In genomic region chr4:12775524-12776216, GRCm38 (mm10) we compare ENCODE assay signal across 10 mouse cellular contexts.
DNase-seq lines count a peak whose midpoint lies in the region; ATAC-seq lines count a peak whose summit lies in the region.
"Had no signal": no experiment of that assay in that cellular context is flagged by ENCODE, and none has a peak within 500 bp of the region (broad histone marks: within the 10 kb centered on the region; RNA-seq: fewer than 3 reads in every experiment).

No protein-coding gene starts in this region.

- no peaks in the 10 kb centered on the region for H3K36me3 ChIP-seq in neural tube, embryonic 11.5 days (ENCODE audit: control insufficient read depth, insufficient read depth, low read length)
- no peaks in the 10 kb centered on the region for H3K36me3 ChIP-seq in neural tube, embryonic 15.5 days
- no peaks in the 10 kb centered on the region for H3K36me3 ChIP-seq in forebrain, embryonic 14.5 days (ENCODE audit: control insufficient read depth, insufficient read depth, low read length)
- H3K36me3 ChIP-seq in limb, embryonic 11.5 days (ENCODE audit: control insufficient read depth, insufficient read depth, low read length) = no peaks in the 10 kb centered on the region
- H3K36me3 ChIP-seq: G1E had no signal

- ATAC-seq in neural tube, embryonic 11.5 days (ENCODE audit: insufficient read depth, low FRiP score, low TSS enrichment) = no peak; the same call in 1 of the 2 replicates
- no peak for ATAC-seq in neural tube, embryonic 15.5 days (ENCODE audit: low FRiP score)
- peak; percentile 42 for ATAC-seq in forebrain, embryonic 14.5 days
- peak; percentile 76; the same call in 1 of the 2 replicates for ATAC-seq in limb, embryonic 11.5 days (ENCODE audit: insufficient number of reproducible peaks, low FRiP score, low TSS enrichment, low read depth)
- ATAC-seq: intestine, embryonic 16.5 days had no signal

- WGBS in neural tube, embryonic 11.5 days = 58% methylated on average over 3 of the region's 3 CpGs
- WGBS in neural tube, embryonic 15.5 days = 24% methylated on average over 3 of the region's 3 CpGs
- WGBS in forebrain, embryonic 14.5 days = 62% methylated on average over 3 of the region's 3 CpGs
- WGBS in limb, embryonic 11.5 days = 42% methylated on average over 3 of the region's 3 CpGs

- no peak overlapping the region for H3K27ac ChIP-seq in neural tube, embryonic 11.5 days (ENCODE audit: low read depth, low read length)
- H3K27ac ChIP-seq in neural tube, embryonic 15.5 days (replicated peaks) = no peak overlapping the region
- H3K27ac ChIP-seq in forebrain, embryonic 14.5 days (ENCODE audit: low read depth, low read length) = no peak overlapping the region
- no peak overlapping the region for H3K27ac ChIP-seq in limb, embryonic 11.5 days (replicated peaks; ENCODE audit: low read depth, low read length)

- H3K9me3 ChIP-seq in neural tube, embryonic 11.5 days (ENCODE audit: control insufficient read depth, low read length) = no peaks in the 10 kb centered on the region
- no peaks in the 10 kb centered on the region for H3K9me3 ChIP-seq in neural tube, embryonic 15.5 days (replicated peaks)
- H3K9me3 ChIP-seq in forebrain, embryonic 14.5 days (replicated peaks; ENCODE audit: control insufficient read depth, low read length) = no peaks in the 10 kb centered on the region
- H3K9me3 ChIP-seq in limb, embryonic 11.5 days (ENCODE audit: control insufficient read depth, low read length) = no peaks in the 10 kb centered on the region
- H3K9me3 ChIP-seq: G1E had no signal

- H3K4me1 ChIP-seq in neural tube, embryonic 11.5 days (ENCODE audit: control insufficient read depth, insufficient read depth, low read length) = no peaks in the 10 kb centered on the region
- H3K4me1 ChIP-seq in neural tube, embryonic 15.5 days = no peaks in the 10 kb centered on the region; the same call in 1 of the 2 replicates
- H3K4me1 ChIP-seq in forebrain, embryonic 14.5 days (ENCODE audit: control insufficient read depth, insufficient read depth, low read length) = peaks cover 9% of the 10 kb centered on the region; the same call in 1 of the 2 replicates
- no peaks in the 10 kb centered on the region for H3K4me1 ChIP-seq in limb, embryonic 11.5 days (ENCODE audit: control insufficient read depth, insufficient read depth, low read length)

- no peaks in the 10 kb centered on the region for H3K27me3 ChIP-seq in neural tube, embryonic 11.5 days (ENCODE audit: control insufficient read depth, insufficient read depth, low read length)
- no peaks in the 10 kb centered on the region for H3K27me3 ChIP-seq in neural tube, embryonic 15.5 days (replicated peaks)
- no peaks in the 10 kb centered on the region for H3K27me3 ChIP-seq in forebrain, embryonic 14.5 days (replicated peaks; ENCODE audit: control insufficient read depth, insufficient read depth, low read length)
- H3K27me3 ChIP-seq in limb, embryonic 11.5 days (ENCODE audit: control insufficient read depth, insufficient read depth, low read length) = no peaks in the 10 kb centered on the region

- H3K4me3 ChIP-seq in neural tube, embryonic 11.5 days (ENCODE audit: low read depth, low read length) = no peak overlapping the region
- H3K4me3 ChIP-seq in neural tube, embryonic 15.5 days (replicated peaks) = no peak overlapping the region
- H3K4me3 ChIP-seq in forebrain, embryonic 14.5 days (ENCODE audit: low read depth, low read length) = no peak overlapping the region
- H3K4me3 ChIP-seq in limb, embryonic 11.5 days (ENCODE audit: low read depth, low read length) = no peak overlapping the region

- no peak overlapping the region for H3K9ac ChIP-seq in neural tube, embryonic 11.5 days (ENCODE audit: low read length)
- no peak overlapping the region for H3K9ac ChIP-seq in neural tube, embryonic 15.5 days (replicated peaks)
- H3K9ac ChIP-seq in forebrain, embryonic 14.5 days (ENCODE audit: low read length) = no peak overlapping the region
- H3K9ac ChIP-seq in limb, embryonic 11.5 days (ENCODE audit: low read length) = no peak overlapping the region

- no peak overlapping the region for H3K4me2 ChIP-seq in neural tube, embryonic 11.5 days (ENCODE audit: low read depth)
- H3K4me2 ChIP-seq in neural tube, embryonic 15.5 days = no peak overlapping the region
- no peak overlapping the region for H3K4me2 ChIP-seq in forebrain, embryonic 14.5 days (ENCODE audit: low read length)
- no peak overlapping the region for H3K4me2 ChIP-seq in limb, embryonic 11.5 days (ENCODE audit: low read depth, severe bottlenecking)

- DNase-seq in neural tube, embryonic 11.5 days (ENCODE audit: low spot score) = peak; percentile 23
- DNase-seq in forebrain, embryonic 14.5 days (ENCODE audit: low spot score) = peak; percentile 43
- DNase-seq in limb, embryonic 11.5 days (ENCODE audit: low spot score) = peak; percentile 66
- DNase-seq in spleen, postnatal 10 days (ENCODE audit: low spot score in 2 of 2) = no peak
- DNase-seq in thymus, postnatal 10 days (ENCODE audit: low spot score in 2 of 2) = no peak
- DNase-seq in spleen, postnatal 36 days (ENCODE audit: low spot score in 2 of 2) = no peak
- DNase-seq: lung, adult 18-20 months had no signal

Comparison
In these comparisons a context has a peak if more than half of its experiments do, and no peak if none do; other contexts are left out.
1. ATAC-seq: peak in forebrain, embryonic 14.5 days (single experiment) and limb, embryonic 11.5 days (single experiment); none in neural tube, embryonic 11.5 days (single experiment) and neural tube, embryonic 15.5 days (single experiment).
2. DNase-seq: peak in neural tube, embryonic 11.5 days (single experiment), forebrain, embryonic 14.5 days (single experiment) and limb, embryonic 11.5 days (single experiment); none in spleen, postnatal 10 days (0 of 2), thymus, postnatal 10 days (0 of 2) and spleen, postnatal 36 days (0 of 2).